Mouse (Mus musculus) embryonic facial prominence, embryonic 12.5 days (tissue): Measurements from ENCODE around the gene Erich6. TPM values are rescaled to one million over a fixed set of nuclear protein-coding genes. Genes with fewer than 3 reads are reported as not detected.
"Not testable (repeated sequence)": the region's sequence is repeated elsewhere in the genome, so short reads cannot be mapped to it uniquely, and the experiment has no call there.

ENCODE experiments used
- ATAC-seq: fragments of 200-750 bp; cut with Nextera tagmentation; 2 replicates; pipeline ENCODE4 v1.8.0; 2017; ENCODE audit not compliant: insufficient number of reproducible peaks, insufficient read depth, low FRiP score, low TSS enrichment
- H3K27ac ChIP-seq: fragments of 300-500 bp; sonication (generic); 2 replicates; pipeline ENCODE4 v1.5.1; 2016; ENCODE audit warnings: mild to moderate bottlenecking
- H3K27me3 ChIP-seq: fragments of 300-500 bp; sonication (generic); 2 replicates; pipeline ENCODE4 v1.6.1; 2016; ENCODE audit warnings: mild to moderate bottlenecking, moderate library complexity
- H3K36me3 ChIP-seq: fragments of 300-500 bp; sonication (generic); 2 replicates; pipeline ENCODE4 v1.6.1; 2016; ENCODE audit warnings: mild to moderate bottlenecking
- H3K4me1 ChIP-seq: fragments of 300-500 bp; sonication (generic); 2 replicates; pipeline ENCODE4 v1.6.1; 2016
- H3K4me2 ChIP-seq: fragments of 300-500 bp; sonication (generic); replicated peaks from 2 replicates; pipeline ENCODE4 v1.6.1; 2016; ENCODE audit warnings: mild to moderate bottlenecking, moderate library complexity
- H3K4me3 ChIP-seq: fragments of 300-500 bp; sonication (generic); 2 replicates; pipeline ENCODE4 v1.5.1; 2016; ENCODE audit warnings: mild to moderate bottlenecking
- H3K9ac ChIP-seq: fragments of 300-500 bp; sonication (generic); 2 replicates; pipeline ENCODE4 v1.6.1; 2016; ENCODE audit warnings: mild to moderate bottlenecking, moderate library complexity
- H3K9me3 ChIP-seq: fragments of 300-500 bp; sonication (generic); 2 replicates; pipeline ENCODE4 v1.6.1; 2016; ENCODE audit warnings: mild to moderate bottlenecking, moderate library complexity
- WGBS: fragments of 180-500 bp; shearing (Covaris S2); methylation state at CpG from one replicate; pipeline ENCODE4 v1.1.7; 2016; 5-methylcytosine and 5-hydroxymethylcytosine counted together
- polyA plus RNA-seq: library from polyadenylated mRNA; unstranded; fragments of >200 nt; fragmentation: Nextera tagmentation; extraction: Ambion mirVana; gene quantifications from 2 replicates; pipeline ENCODE4 v1.2.1, GENCODE M21; 2016

Gene Erich6
- polyA plus RNA-seq, 1 experiment from 2014 or later, result not detected

DNA sequence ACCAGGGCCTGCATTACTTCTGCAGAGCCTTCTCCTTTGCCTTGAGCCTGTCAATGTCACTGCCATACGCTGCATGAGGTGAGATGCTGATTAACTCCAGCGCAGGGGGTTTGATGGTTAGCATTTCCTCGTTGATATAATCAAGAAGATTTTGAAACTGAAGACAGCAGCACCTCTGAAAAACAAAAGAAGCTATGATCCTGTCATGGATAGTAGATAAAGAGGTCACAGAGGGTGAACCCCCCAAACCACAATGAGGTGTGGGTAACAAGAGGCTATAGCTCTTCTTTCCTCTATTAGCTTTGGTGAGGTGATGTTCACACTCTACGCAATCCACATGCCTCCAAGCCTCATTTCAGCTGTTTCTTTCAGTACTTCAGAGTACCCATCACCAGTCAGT lies 12.0 kb downstream of the Erich6 start:
- ATAC-seq, result no peak

DNA sequence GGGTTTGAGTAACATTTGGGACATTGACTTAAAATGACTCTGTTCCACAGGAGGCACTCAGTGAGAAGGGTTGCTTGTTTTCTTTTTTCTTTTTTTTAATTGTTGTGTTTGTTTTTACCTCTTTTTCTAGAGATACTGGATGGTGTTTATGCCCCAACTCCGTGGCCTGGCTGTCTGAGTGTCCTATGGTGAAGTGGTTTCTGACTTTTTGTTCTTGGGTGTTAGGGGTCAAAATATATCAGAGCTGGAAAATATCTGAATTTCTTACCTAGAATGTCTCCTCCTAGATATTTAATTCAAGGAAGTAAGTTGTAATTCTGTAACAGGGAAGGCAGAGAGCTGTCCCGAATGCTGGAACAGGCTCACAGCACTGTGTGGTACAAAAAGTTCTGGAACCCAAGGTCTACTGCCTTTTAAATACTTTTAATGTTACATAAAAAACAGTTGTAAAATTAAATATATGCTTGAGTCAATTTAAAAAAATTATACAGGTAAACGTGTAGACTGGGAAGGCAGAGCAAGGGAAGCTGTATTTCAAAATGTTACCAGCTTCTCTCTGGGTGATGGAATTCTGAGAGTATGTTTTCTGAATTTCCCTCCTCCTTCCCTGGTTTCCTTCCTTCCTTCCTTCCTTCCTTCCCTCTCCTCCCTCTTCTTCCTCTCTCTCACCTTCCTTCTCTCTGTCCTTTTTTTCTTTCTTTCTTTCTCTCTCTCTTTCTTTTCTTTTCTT lies 14.2 kb downstream of the Erich6 start:
- Histone ChIP-seq H3K27ac (no peak overlapping the region), H3K4me1 (no peaks in the 10 kb centered on the region), H3K9ac (no peak overlapping the region), H3K9me3 (no peaks in the 10 kb centered on the region), H3K4me3 (no peak overlapping the region), H3K36me3 (no peaks in the 10 kb centered on the region), H3K27me3 (no peaks in the 10 kb centered on the region), H3K4me2 (no peak overlapping the region)
- 75% methylated on average over 3 of the region's 3 CpGs for WGBS
- no peak for ATAC-seq

More for the DNA sequence above, 12.0 kb downstream of the Erich6 start:
- Histone ChIP-seq H3K4me2 (no peak overlapping the region), H3K36me3 (no peaks in the 10 kb centered on the region), H3K27ac (no peak overlapping the region), H3K4me1 (no peaks in the 10 kb centered on the region), H3K9ac (no peak overlapping the region), H3K4me3 (no peak overlapping the region), H3K9me3 (no peaks in the 10 kb centered on the region), H3K27me3 (no peaks in the 10 kb centered on the region)
- 80% methylated on average over 4 of the region's 4 CpGs for WGBS

DNA sequence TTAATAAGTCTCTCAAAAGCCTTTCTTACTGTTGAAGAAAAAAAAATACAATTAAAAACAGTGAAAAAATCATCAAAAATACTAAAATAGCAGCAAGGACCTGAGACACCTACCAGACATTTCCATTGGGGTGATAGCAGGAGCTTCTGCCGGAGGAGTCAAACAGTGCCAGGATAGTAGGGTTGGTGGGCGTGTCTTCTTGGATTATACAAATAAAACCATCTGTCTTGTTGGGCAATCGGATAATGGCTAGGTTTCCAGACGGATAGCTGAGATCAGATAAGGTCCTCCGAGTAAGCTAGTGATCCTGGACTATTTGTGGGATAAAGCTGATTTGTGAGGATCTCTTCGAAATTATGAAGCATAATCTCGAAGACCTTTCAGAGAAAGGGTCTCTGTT lies 15.9 kb downstream of the Erich6 start:
- ATAC-seq, result no peak
- Histone ChIP-seq H3K4me2 (no peak overlapping the region), H3K4me3 (no peak overlapping the region), H3K27me3 (no peaks in the 10 kb centered on the region), H3K9me3 (no peaks in the 10 kb centered on the region), H3K27ac (no peak overlapping the region), H3K9ac (no peak overlapping the region), H3K4me1 (no peaks in the 10 kb centered on the region), H3K36me3 (no peaks in the 10 kb centered on the region)
- 83% methylated on average over 7 of the region's 7 CpGs for WGBS

DNA sequence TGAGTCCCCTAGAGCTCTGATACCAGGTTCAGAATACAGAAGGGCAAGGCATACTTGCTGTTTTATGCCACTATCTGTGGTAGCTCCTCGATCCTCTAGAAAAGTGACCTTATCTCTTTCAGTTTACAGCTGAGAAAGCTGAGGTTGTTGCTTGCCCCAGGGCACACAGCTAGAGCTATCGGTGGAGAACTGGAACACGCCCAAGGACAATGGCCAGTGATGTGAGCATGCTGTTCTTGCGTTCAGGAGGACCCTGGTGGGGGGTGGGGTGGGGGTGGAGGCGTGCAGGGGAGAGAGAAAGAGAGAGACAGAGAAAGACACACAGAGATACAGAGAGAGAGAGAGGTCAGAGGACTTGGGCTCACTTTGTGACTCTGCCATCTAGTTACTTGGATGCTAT lies 27.0 kb downstream of the Erich6 start:
- WGBS, result 60% methylated on average over 5 of the region's 5 CpGs
- Histone ChIP-seq H3K4me2 (no peak overlapping the region), H3K4me3 (no peak overlapping the region), H3K27ac (no peak overlapping the region), H3K27me3 (no peaks in the 10 kb centered on the region), H3K9me3 (peaks cover 9% of the 10 kb centered on the region; the same call in 1 of the 2 replicates), H3K4me1 (no peaks in the 10 kb centered on the region), H3K36me3 (no peaks in the 10 kb centered on the region), H3K9ac (no peak overlapping the region)
- no peak for ATAC-seq

DNA sequence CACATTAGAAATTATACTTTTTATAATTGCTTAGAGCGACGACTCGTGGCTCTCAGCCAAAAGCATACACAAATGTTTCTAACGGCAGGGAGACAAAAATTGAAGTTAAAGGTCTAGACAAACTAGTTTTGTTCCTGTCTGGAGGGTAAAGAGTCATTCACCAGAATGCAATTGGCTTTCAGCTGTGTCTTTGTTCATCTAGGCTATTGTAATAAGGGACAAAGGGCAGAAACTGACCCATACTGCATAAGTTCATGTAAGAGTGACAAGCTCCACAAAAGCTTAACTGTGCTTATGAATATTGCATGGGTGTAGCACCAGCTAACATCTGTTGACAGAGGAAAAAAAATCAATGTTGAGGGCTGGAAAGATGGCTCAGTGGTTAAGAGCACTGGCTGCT lies 28.5 kb downstream of the Erich6 start:
- ATAC-seq, result no peak
- Histone ChIP-seq H3K27ac (no peak overlapping the region), H3K4me1 (no peaks in the 10 kb centered on the region), H3K9ac (no peak overlapping the region), H3K9me3 (peaks cover 9% of the 10 kb centered on the region; the same call in 1 of the 2 replicates), H3K4me3 (no peak overlapping the region), H3K27me3 (no peaks in the 10 kb centered on the region), H3K4me2 (no peak overlapping the region), H3K36me3 (no peaks in the 10 kb centered on the region)
- WGBS, result 82% methylated on average over 4 of the region's 4 CpGs

DNA sequence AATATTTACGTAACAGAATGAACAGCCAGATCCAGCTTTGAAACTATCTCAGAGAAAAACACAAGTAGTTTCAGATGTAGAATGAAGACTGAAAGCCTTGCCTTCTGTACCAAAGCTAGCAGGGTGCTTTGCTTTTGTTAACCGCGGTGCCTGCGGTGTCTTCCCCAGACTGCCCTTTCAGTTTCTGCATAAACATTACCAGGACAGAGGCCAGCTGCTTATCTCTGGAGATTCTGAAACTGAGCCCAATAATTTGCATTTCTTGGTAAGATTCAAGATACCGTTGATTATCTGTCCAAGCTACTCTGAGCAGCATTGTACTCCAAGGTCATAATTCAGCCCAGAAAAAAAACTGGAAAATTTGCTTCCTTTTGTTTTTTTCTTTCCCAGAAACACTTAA lies 43.4 kb downstream of the Erich6 start:
- no peak overlapping the region for H3K27ac ChIP-seq
- no peaks in the 10 kb centered on the region for H3K27me3 ChIP-seq
- WGBS, result 68% methylated on average over 5 of the region's 5 CpGs
- H3K4me2 ChIP-seq, result no peak overlapping the region
- H3K9ac ChIP-seq, result no peak overlapping the region
- no peak overlapping the region for H3K4me3 ChIP-seq
- no peaks in the 10 kb centered on the region for H3K4me1 ChIP-seq
- no peaks in the 10 kb centered on the region for H3K9me3 ChIP-seq
- ATAC-seq, result no peak
- H3K36me3 ChIP-seq, result peaks cover 15% of the 10 kb centered on the region

DNA sequence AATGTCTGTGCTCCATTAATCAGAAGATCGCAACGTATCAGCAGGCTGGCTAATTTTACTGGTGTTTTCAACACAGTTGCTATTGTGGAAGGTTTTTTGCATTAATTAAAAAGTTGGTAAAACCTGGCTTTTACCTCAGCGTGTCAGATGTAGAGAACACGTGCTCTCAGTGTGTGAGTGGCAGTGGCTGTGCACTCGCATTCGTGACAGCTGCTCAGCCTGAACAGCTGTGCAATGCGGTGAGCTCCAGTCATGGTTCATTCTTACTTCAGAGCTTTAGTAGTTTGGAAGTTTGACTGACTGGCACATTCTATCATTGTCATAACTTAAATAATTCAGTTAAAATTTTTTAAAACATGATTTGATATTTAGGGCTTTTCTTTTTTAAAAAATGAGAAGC lies 44.3 kb downstream of the Erich6 start:
- H3K4me2 ChIP-seq, H3K27ac ChIP-seq, H3K4me3 ChIP-seq, H3K9ac ChIP-seq, H3K27me3 ChIP-seq, H3K4me1 ChIP-seq, ATAC-seq, H3K9me3 ChIP-seq: not testable (repeated sequence)
- peaks cover 18% of the 10 kb centered on the region for H3K36me3 ChIP-seq
- 91% methylated on average over 7 of the region's 7 CpGs for WGBS

DNA sequence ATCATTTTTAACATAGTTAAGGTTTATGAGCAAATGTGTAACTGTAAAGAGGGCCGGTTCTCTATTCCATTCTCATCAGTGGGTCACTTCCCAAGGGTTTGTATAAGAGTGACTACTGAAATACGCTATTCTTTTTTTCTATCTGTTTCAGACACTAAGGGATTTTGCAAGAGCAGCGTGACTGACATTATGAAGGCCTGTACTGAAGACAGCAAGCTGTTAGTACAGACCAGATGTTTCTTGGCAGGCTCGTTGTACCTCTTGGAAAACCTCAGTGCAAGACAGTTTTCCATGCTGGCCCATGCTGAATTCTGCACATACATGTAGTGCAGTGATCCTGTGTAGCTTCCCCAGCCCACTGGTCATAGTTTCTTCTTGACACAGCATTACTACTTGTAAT lies 46.5 kb downstream of the Erich6 start:
- not testable (repeated sequence) for H3K9me3 ChIP-seq, ATAC-seq, H3K27me3 ChIP-seq, H3K4me3 ChIP-seq, H3K27ac ChIP-seq, H3K4me2 ChIP-seq, H3K9ac ChIP-seq, H3K4me1 ChIP-seq
- H3K36me3 ChIP-seq, result peaks cover 35% of the 10 kb centered on the region
- 94% methylated on average over 4 of the region's 4 CpGs for WGBS

DNA sequence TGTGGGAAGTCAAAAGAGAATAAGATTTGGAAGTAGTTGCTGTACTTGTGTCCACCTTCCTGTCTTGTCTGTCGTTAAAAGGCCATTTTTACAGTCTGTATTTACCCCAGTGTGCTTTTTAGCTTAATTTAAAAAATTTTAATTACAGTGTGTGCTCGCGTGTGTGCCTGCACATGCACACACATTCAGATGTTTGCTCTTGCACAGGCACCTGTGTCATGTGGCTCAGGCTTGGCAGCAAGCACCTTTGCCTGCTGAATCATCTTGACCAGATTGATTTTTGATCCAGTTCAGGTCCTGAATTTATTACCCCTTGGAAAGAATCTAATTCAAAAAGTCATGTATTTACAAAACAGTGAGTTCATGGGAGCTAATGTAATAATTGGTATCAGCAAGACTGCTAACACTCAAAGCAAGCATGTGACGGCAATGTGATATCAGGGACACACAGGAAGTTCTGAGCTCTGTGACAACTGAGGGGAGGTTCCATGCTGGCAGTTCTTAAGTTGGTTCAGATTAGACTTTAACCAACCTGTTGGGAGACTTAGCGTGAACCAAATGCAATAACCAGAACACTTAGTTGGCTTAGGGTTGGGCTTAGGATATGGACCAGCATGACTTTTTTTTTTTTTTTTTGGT lies 54.1 kb downstream of the Erich6 start:
- WGBS, result 91% methylated on average over 5 of the region's 5 CpGs
- H3K4me3 ChIP-seq, result no peak overlapping the region
- H3K27me3 ChIP-seq, result no peaks in the 10 kb centered on the region
- no peak for ATAC-seq
- no peak overlapping the region for H3K4me2 ChIP-seq
- H3K27ac ChIP-seq, result no peak overlapping the region
- peaks cover 28% of the 10 kb centered on the region for H3K36me3 ChIP-seq
- no peaks in the 10 kb centered on the region for H3K9me3 ChIP-seq
- no peak overlapping the region for H3K9ac ChIP-seq
- H3K4me1 ChIP-seq, result 0 out of 2 replicates have a peak, but pooled peaks cover 4% of the 10 kb centered on the region

DNA sequence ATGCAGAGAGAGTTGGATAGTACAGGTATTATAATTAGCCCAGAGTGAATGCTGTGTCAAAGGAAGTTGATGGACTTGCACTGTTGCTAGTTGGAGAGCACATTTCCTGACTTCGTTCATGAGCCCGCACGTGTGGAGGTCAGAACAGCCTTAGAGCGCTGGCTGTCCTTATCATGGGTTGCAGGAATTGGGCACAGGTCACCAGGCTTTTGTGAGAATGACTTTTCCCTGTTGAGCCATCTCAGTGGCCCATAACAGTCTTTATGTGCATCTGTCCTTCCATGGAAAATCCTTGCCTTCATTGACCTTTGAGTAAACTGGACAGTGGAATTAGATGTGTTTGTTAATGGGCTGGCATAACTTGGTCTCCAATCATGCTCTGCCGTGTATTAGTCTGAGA lies 54.7 kb downstream of the Erich6 start:
- ATAC-seq, result no peak
- WGBS, result 87% methylated on average over 5 of the region's 5 CpGs
- Histone ChIP-seq H3K4me1 (0 out of 2 replicates have a peak, but pooled peaks cover 6% of the 10 kb centered on the region), H3K9me3 (no peaks in the 10 kb centered on the region), H3K27me3 (no peaks in the 10 kb centered on the region), H3K9ac (no peak overlapping the region), H3K36me3 (peaks cover 22% of the 10 kb centered on the region), H3K4me3 (no peak overlapping the region), H3K27ac (no peak overlapping the region), H3K4me2 (no peak overlapping the region)

DNA sequence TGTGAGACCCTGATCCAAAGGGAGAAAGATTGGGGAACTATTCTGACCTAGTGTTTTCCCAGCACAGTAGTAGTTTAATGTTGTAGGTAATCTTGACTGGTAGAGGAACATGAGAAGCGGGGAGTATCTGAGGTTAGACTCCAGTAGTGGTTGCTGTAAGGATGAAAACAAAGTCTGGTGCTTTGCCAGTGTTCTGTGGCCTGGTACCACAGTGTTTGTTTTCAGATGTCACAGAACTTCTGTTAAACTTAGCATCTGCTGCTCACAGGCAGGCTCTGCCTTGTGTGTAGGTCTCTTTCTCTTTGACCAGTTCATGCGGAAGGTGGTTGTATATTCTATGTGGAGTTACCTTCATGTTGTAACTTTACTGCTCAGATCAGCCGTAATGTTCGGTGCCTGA lies 55.5 kb downstream of the Erich6 start:
- ATAC-seq, result no peak
- 92% methylated on average over 4 of the region's 4 CpGs for WGBS
- Histone ChIP-seq H3K4me2 (no peak overlapping the region), H3K4me1 (0 out of 2 replicates have a peak, but pooled peaks cover 6% of the 10 kb centered on the region), H3K27me3 (no peaks in the 10 kb centered on the region), H3K9ac (no peak overlapping the region), H3K36me3 (peaks cover 16% of the 10 kb centered on the region), H3K9me3 (no peaks in the 10 kb centered on the region), H3K4me3 (no peak overlapping the region), H3K27ac (no peak overlapping the region)

DNA sequence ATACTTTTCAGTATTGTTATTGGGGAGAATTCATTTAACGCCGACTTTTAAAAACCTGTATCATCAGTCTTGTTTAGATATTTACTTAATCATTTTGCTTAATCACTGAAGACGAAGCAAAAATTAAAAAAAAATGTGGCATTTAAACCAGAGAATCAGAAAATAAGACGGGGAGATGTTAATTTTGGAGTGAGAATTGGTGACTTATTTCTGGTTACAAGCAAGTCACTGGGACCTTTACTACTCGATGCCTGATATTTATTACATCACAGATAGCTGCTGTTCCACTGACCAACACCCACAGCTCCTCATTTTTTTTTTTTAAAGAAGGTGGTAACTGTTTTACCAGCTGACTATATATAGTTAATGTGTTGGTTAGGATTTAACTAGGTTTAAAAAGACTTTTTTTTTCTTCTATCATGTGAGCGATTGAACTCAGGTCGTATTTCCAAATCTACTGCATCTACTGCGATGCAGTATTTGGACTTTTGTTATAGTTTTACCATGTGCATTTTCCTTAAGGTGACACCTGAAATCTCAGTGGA lies 59.4 kb downstream of the Erich6 start:
- Histone ChIP-seq H3K9ac (peak overlapping the region; percentile 98), H3K4me3 (peak overlapping the region; percentile 92), H3K4me1 (0 out of 2 replicates have a peak, but pooled peaks cover 6% of the 10 kb centered on the region), H3K27me3 (no peaks in the 10 kb centered on the region), H3K27ac (no peak overlapping the region; the same call in 1 of the 2 replicates), H3K36me3 (peaks cover 9% of the 10 kb centered on the region; the same call in 1 of the 2 replicates), H3K9me3 (no peaks in the 10 kb centered on the region), H3K4me2 (peak overlapping the region; percentile 57)
- WGBS, result 20% methylated on average over 8 of the region's 8 CpGs
- no peak for ATAC-seq
